Mouse (Mus musculus) frontal cortex, postnatal 10 days (tissue): ENCODE measurements around the gene Acsl6.
"Not testable (repeated sequence)": the region's sequence is repeated elsewhere in the genome, so short reads cannot be mapped to it uniquely, and the experiment has no call there.

Experiments used
- DNase-seq, 2 experiments: peaks; one replicate each; pipeline ENCODE4 v3.0.0; 2022; ENCODE audit warnings: low spot score in 2 of 2, mixed read lengths in 1 of 2

Acsl6 gene

DNA sequence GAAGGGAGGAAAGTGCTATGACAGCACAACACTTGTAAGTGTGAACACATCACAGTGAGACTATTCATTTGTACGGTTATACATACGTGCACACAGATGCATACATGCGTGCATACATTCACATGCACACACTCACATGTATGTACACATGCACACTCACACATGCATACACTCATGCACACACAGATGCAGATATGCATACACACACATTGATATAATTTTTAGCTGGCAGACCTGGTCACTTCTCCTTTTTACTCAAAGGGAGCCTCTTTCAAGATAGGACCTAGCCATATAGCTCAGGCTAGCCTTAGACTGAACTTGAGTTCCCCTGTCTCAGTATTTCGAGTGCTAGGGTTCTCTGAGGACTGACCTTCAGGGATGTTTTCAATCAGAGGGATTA lies 87.7 kb downstream of the Acsl6 start:
- DNase-seq, result no peak

GRCm38 (mm10) chr11:54396686-54397085 lies 93.1 kb downstream of the Acsl6 start:
- DNase-seq, result no peak

- no peak for DNase-seq
Observed at GRCm38 (mm10) chr11:54398058-54398457, 94.5 kb downstream of the Acsl6 start.

DNA sequence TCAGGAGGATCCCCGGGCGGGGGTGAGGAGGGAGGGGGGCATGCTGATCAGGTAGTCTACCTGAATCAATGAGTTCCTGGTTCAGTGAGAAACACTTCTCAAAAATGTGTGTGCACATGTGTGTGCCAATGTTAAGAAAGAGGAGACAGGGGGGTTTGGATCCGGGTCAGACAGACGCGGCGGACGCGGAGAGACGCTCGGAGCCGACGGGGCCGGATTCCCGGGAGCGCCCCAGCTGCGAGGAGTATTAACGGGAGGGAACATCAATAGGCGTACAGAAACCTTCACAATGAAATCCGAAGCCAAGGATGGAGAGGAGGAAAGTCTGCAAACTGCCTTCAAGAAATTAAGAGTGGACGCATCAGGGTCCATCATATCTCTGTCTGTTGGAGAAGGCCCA lies 97.2 kb downstream of the Acsl6 start:
- not testable (repeated sequence) for DNase-seq

- no peak for DNase-seq
Observed at GRCm38 (mm10) chr11:54404885-54405284, 101.3 kb downstream of the Acsl6 start.

GRCm38 (mm10) chr11:54406930-54407546 lies 103.4 kb downstream of the Acsl6 start:
- DNase-seq, result no peak

- DNase-seq, result no peak
Observed at GRCm38 (mm10) chr11:54410612-54411011, 107.0 kb downstream of the Acsl6 start.

DNA sequence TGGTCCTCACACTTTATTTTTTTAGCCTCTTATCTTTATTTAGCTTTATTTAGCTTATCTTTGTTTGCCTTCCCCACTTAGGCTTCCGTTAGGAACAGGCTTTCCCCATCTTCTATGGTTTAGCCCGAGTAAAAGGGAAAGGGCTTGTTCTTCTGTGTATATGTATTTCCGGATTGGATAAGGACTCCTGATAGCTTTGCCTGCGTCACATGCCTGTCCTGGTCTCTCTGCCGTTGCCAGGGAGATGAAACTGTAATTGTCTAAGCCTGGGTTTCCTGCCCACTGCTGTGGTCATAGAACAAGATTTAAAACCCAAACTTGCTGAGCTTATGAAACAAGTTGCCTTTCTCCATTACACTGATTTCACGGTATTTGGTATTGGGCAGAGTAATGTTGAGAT lies 109.4 kb downstream of the Acsl6 start:
- peak in 1 of 2 experiments; percentile 8 for DNase-seq
